ENCODE assay signal across 32 mouse cellular contexts in the genomic region with DNA sequence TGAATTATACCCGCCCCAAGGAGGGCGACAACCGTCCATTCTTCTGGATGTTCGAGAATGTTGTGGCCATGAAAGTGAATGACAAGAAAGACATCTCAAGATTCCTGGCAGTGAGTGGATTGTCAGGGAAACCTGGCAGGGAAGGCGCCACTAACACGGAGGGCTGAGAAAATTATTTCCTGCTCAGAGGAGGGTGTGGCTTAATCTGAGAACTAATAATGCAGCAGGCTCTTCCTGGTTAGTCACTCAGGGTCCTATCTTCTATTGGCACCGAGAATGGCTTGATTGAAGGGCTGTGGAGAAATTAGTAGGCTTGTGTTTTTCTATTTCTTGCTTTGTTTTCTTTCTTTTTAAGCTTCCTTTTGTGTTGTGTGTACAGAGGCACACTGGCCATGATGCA. TPM values are rescaled to one million over a fixed set of nuclear protein-coding genes. Genes with fewer than 3 reads are reported as not detected.
"Had no signal": no experiment of that assay in that cellular context is flagged by ENCODE, and none has a peak within 500 bp of the region (broad histone marks: within the 10 kb centered on the region; RNA-seq: fewer than 3 reads in every experiment).

No protein-coding gene starts in this region.

- H3K9me3 ChIP-seq: heart, embryonic 10.5 days; heart, embryonic 12.5 days; hindbrain, embryonic 13.5 days; hindbrain, embryonic 15.5 days; limb, embryonic 10.5 days had no signal

- H3K4me1 ChIP-seq: heart, embryonic 10.5 days; heart, embryonic 12.5 days; hindbrain, embryonic 13.5 days; hindbrain, embryonic 15.5 days; limb, embryonic 10.5 days; limb, embryonic 12.5 days had no signal

- H3K36me3 ChIP-seq: hindbrain, embryonic 15.5 days had no signal

- H3K27me3 ChIP-seq: heart, embryonic 12.5 days; hindbrain, embryonic 13.5 days; hindbrain, embryonic 15.5 days; limb, embryonic 12.5 days had no signal

- H3K9ac ChIP-seq: heart, embryonic 12.5 days; hindbrain, embryonic 13.5 days; hindbrain, embryonic 15.5 days; limb, embryonic 12.5 days had no signal

- H3K27ac ChIP-seq: gastrocnemius, adult 2 months; heart, embryonic 10.5 days; hindbrain, embryonic 13.5 days; hindbrain, embryonic 15.5 days; hindbrain, postnatal 0 days; layer of hippocampus, adult 2 months; left cerebral cortex, adult 2 months; limb, embryonic 10.5 days; limb, embryonic 12.5 days had no signal

- DNase-seq: gastrocnemius, adult 2 months; gastrocnemius, postnatal 10 days; gastrocnemius, postnatal 25 days; heart, adult 18-20 months; heart, postnatal 14 days; heart, postnatal 36 days; kidney, adult 18-20 months; kidney, adult 8-10 months; kidney, postnatal 10 days; kidney, postnatal 25 days; kidney, postnatal 4 days; liver had no signal

- ATAC-seq: hindbrain, postnatal 0 days had no signal

- H3K4me3 ChIP-seq: gastrocnemius, adult 2 months; heart, embryonic 10.5 days; heart, embryonic 12.5 days; hindbrain, embryonic 13.5 days; hindbrain, embryonic 15.5 days; layer of hippocampus, adult 2 months; left cerebral cortex, adult 2 months; limb, embryonic 10.5 days; limb, embryonic 12.5 days had no signal

- H3K4me2 ChIP-seq: heart, embryonic 12.5 days; hindbrain, embryonic 13.5 days; hindbrain, embryonic 15.5 days; limb, embryonic 12.5 days; liver, embryonic 11.5 days had no signal

RNA-seq across cellular contexts. Expression of gene Dnmt3c, which starts 18.9 kb away (rescaled TPM):
- total RNA-seq: gastrocnemius, adult 2 months; gastrocnemius, postnatal 10 days; gastrocnemius, postnatal 25 days; granulocyte monocyte progenitor cell, adult 5-6 weeks; heart, adult 18-20 months; heart, adult 8-10 months; heart, postnatal 14 days; heart, postnatal 36 days; hematopoietic stem cell, adult 5-6 weeks; hindbrain, postnatal 0 days; left cerebral cortex, postnatal 14 days; left cerebral cortex, postnatal 36 days had no signal
- polyA plus RNA-seq: heart, embryonic 12.5 days; heart, embryonic 14.5 days; heart, embryonic 16.5 days; hindbrain, embryonic 11.5 days; hindbrain, embryonic 13.5 days; hindbrain, postnatal 0 days; kidney, embryonic 14.5 days; kidney, embryonic 16.5 days; limb, embryonic 10.5 days; limb, embryonic 12.5 days had no signal
